Mouse (Mus musculus) ovary, postnatal 36 days (tissue): Measurements from ENCODE around the gene Supt16.

Experiments used
- DNase-seq: peaks from one replicate; pipeline ENCODE4 v3.0.0; 2022; ENCODE audit warnings: low spot score, mixed read lengths

Gene Supt16

DNA sequence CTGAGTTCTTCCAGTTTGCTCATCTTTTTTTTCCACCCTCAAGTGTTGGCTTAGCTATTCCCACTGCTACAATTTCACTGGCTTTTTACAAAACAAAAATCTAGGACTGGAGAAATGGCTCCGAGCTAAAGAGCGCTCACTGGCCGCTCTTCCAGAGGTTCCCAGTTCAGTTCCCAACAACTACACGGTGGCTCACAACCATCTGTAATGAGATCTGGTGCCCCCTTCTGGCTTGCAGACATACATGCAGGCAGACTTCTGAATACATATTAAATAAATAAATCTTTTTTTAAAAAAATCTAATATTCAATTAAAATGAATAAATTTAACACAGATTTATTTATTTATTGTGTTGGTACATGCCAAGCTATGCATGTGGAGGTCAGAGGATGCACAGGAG, 50.7 kb downstream of the Supt16 start:
- DNase-seq = no peak

DNA sequence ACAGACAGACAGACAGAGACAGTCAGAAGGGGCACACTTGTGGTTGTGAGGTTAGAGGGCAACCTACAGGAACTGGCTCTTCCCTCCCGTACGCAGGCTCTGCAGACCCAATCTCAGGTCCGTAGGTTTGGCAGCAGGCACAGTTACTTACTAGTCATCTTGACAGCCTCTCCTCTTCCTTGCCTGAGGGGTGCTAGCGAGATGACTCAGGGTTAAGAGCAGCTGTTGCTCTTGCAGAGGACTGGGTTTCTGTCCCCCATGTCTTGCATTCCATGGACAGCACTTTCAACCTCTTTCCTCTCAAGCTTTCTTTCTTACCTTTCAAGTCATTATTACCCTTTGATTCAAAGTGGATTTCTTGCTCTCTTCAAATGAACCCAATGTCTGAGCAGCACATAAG, 53.1 kb downstream of the Supt16 start:
- no peak for DNase-seq

DNA sequence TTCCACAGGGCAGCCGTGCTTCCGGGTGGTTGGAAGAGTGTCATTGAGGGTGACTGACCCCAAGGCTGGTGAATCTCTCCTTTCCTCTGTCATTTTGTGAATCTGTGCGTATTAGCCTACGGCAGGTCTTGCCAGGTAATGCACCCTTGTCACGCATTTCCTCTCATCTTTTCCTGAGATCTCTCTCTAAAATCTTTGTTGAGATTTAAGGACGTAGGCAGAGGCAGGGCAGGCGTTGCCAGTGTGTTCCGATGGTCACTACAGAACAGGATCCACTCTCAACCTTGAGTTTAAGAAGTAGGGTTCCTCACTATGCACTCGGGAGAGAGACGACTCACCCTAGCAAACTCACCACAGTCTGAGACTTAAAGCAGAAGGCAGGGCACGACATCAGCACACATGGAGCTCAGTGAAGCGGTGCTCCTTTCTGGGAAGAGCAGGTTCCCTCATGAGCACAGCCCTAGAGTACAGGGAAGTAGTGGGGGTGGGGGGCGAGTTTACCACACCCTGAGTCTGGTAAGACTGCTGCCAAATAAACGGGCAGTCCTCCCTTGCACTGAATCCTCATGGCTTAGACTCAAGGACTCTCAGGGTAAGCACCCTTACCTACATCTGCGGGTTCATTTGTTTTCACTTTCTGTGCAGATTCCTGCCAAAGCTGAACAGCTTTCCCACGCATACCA, 55.6 kb downstream of the Supt16 start:
- no peak for DNase-seq

DNA sequence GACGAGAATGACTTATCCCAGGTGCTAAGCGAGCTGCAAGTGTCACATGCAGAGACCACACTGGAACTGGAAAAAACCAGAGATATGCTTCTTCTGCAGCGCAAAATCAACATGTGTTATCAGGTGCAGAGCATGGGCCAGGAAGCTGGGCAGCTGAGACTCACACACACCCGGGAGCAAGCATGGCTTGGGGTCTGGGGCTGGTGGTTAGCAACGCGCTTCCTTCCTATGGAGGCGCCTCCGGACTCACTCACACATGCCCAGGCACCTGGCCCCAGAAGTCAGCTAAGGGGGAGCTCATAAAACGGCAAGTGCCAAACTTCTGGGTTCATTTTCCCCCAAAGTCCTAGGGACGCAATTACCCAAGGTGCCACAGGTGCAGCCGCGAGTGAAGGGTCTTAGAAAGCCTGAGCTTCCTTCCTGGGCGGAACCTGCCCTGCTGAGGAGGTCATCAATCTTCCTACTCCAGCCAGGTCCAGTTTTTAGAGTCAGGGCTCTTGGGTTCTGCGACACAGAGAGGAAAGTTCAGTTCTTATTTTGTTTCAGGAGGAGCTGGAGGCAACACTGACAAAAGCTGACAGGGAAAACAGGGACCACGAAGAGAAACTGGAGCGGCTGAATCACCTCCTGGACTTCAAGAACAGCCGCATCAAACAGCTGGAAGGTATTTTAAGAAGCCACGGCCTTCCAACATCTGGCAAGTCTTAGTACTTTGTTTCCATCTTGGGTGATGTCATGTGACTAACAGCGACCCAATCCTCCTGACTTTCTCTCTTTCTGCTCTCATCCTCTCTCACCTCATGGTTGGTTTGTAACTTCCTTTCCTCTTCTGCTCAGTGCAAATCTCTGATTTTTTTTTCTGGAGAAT, 56.4 kb downstream of the Supt16 start:
- no peak for DNase-seq

DNA sequence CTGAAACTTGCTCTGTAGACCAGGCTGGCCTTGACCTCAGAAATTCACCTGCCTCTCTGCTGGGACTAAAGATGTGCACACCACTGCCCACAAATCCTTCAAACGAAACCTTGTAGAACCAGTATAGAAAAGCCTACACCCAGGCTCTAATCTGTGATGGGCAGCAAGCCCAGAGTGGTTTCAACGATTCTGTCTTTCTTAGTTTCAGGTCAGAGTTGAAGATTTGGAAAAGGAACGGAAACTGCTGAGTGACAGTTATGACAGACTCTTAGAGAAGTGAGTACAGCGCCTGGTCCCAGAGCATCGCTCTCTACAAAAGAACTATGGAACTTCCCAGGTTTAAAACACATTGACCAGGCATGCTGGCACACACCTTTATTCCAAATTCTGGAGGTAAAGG, 63.6 kb downstream of the Supt16 start:
- no peak for DNase-seq

DNA sequence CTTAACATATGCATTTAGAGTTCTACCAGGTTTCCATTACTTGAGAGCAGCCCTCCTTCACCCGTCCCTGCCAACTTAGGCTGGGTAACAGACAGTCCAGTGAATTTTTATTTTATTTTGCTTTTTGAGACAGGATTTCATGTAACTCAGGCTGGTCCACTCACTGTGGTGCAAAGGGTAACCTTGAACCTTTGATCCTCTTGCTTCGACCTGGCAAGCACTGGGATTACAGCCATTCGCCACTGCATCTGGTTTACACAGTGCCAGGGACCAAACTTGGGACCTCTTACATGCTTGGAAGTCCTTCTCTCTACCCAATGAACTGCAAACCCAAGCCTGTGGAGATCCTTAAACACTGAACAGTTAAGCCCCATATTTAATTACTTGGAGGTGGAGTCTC, 72.6 kb downstream of the Supt16 start:
- no peak for DNase-seq

DNA sequence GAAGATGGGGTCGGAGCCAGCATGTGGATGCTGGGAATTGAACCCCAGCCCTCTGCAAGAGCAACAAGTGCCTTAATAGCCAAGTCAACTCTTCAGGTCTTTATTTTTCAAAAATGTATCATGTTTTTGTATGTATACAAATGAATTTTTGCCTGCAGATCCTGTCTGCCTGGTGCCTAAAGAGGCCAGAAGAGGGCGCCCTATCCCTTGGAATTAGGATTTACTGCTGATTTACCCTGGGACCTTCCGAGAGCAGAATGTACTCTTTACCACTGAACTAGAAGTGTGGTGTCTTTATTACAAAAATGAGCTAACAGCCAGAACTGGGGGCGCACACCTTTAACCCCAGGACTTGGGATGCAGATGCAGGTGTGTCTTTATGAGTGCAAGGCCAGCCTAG, 73.3 kb downstream of the Supt16 start:
- DNase-seq = peak; percentile 51

DNA sequence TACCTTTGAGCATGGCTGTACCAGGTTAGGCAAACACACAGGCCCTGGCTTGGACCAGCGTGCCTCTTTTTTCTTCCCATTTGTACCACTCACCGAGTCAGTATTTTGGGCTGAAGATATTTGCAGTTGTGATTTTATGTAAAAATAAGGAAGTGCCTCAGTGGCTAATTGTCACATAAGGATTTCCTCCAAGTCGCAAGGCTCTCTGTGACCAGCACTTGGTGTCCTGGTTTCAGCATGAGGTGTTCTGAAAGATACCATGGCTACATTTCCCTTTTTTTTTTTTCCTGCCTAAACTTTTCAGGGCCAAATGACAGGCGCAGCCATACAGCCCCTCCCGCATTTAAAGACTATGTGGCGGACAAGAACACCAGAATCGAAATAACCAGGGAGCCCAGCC, 77.0 kb downstream of the Supt16 start:
- no peak for DNase-seq

DNA sequence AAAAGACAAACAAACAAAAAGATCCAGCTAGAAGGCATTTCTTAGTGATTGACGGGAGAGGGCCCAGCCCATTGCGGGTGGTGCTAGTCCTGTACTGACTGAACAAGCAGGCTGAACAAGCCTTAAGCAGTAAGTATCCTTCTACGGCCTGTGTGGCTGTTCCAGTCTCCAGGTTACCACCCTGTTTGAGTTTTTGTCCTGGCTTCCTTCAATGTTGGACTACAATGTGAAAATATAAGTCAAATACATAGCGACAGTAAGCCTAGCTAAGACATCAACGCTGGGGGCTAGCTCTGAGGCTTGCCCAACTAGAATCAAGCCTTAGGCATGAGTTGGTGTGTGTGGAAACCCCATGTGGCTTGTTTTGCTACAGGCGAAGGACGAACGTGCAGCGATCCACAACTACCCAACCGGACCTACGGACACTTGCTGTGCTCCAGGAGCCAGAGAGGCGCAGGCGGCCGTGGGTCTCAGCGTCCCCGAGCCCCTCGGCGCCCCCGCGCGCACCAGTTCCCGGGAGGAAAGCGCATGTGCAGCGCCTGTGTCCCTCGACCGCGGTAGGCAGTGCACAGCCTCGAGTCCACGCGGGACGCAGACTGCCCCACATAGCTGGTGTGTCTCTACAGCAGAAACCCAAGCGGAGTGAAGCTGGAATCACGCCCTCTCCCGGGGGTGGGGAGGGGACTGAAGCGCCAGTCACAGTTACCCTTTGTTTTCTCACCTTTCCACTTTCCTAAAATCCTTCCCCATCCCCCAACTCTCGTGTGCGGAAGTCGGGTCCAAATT, 78.2 kb downstream of the Supt16 start:
- DNase-seq = peak; percentile 49

DNA sequence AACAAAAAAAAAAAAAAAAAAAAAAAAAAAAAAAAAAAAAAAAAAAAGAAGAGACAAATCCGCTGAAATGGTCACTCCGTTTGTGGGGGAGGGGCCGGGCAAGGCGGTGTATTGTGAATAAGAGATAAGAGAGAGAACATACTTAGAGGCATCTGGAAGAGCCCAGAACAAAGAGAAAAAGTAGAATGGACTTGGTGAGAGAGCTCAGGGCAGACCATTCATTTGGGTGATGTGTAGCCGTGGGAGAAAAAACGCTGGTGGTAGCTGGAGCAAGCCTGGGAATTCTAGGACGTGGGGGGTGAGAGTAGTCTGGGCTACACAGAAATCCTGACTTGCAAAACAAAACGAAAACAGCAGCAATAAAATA, 78.8 kb downstream of the Supt16 start:
- no peak for DNase-seq

DNA sequence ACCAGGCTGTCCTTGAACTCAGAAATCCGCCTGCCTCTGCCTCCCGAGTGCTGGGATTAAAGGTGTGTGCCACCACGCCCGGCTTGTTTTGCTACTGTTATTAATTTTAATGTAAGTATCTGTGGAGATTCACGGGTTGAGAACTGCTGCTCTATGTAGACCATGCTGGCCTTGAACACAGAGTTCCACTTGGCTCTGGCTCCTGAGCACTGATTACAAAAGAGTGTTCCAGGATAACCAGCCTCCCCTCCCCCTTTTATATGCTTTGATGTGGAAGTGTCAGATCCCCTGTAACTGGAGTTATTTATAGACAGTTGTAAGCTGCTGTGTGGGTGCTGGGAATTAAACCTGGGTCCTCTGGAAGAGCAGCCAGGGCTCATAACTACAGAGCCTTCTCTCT, 80.0 kb downstream of the Supt16 start:
- no peak for DNase-seq

DNA sequence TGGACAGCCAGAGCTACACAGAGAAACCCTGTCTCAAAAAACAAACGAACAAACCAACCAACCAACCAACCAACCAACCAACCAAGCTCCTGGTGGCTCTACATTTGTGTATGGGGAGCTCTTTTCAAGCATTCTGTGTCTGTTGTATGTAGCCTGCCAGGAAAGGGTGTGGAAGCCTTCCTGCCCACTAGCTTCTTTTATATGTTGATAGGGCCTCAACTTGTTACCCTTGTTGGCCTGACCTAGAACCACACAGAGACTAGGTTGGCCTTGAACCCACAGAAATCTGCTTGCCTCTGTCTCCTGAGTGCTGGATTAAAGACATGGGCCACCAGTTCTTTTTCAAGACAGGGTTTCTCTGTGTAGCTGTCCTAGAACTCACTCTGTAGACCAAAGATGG, 83.1 kb downstream of the Supt16 start:
- DNase-seq = no peak
